Comparison of ENCODE assay signal across 9 mouse cellular contexts in genomic region chr5:18358191-18358590, GRCm38 (mm10). TPM values are rescaled to one million over a fixed set of nuclear protein-coding genes. Genes with fewer than 3 reads are reported as not detected.
DNase-seq lines count a peak whose midpoint lies in the region; ATAC-seq and TF ChIP-seq lines count a peak whose summit lies in the region.
"Had no signal": no experiment of that assay in that cellular context is flagged by ENCODE, and none has a peak within 500 bp of the region (broad histone marks: within the 10 kb centered on the region; RNA-seq: fewer than 3 reads in every experiment).

No protein-coding gene starts in this region.

- no peak overlapping the region for H3K4me3 ChIP-seq in ES-E14 (ENCODE audit: insufficient read depth in 1 of 2, low read depth in 1 of 2, low read length in 2 of 2, poor library complexity in 1 of 2, severe bottlenecking in 1 of 2)
- H3K4me3 ChIP-seq in hindbrain, embryonic 13.5 days, result peak overlapping the region; percentile 84
- H3K4me3 ChIP-seq in limb, embryonic 13.5 days, result no peak overlapping the region
- no peak overlapping the region for H3K4me3 ChIP-seq in neural tube, embryonic 12.5 days
- H3K4me3 ChIP-seq: megakaryocyte, embryonic 14.5 days had no signal

- H3K4me1 ChIP-seq in ES-E14 (ENCODE audit: control insufficient read depth in 2 of 2, insufficient read depth in 2 of 2, low read length in 2 of 2, poor library complexity in 1 of 2), result 0 out of 4 replicates have a peak, but pooled peaks cover 0 to 1% of the 10 kb centered on the region in 2 experiments
- peaks cover 13% of the 10 kb centered on the region for H3K4me1 ChIP-seq in hindbrain, embryonic 13.5 days (replicated peaks)
- peaks cover 17% of the 10 kb centered on the region for H3K4me1 ChIP-seq in limb, embryonic 13.5 days
- H3K4me1 ChIP-seq in neural tube, embryonic 12.5 days, result no peaks in the 10 kb centered on the region

- in situ Hi-C loops in ES-E14 (cut with MboI; ENCODE audit: low sequenced_read_pairs in 2 of 2, unreplicated experiment in 2 of 2), result no loop called here

- H3K27me3 ChIP-seq in hindbrain, embryonic 13.5 days, result no peaks in the 10 kb centered on the region
- H3K27me3 ChIP-seq in limb, embryonic 13.5 days, result peaks cover 3% of the 10 kb centered on the region; the same call in 1 of the 2 replicates
- no peaks in the 10 kb centered on the region for H3K27me3 ChIP-seq in neural tube, embryonic 12.5 days (replicated peaks)

- no peak overlapping the region for H3K9ac ChIP-seq in ES-E14 (ENCODE audit: insufficient read depth, low read depth, low read length, poor library complexity, severe bottlenecking)
- no peak overlapping the region for H3K9ac ChIP-seq in hindbrain, embryonic 13.5 days
- H3K9ac ChIP-seq in limb, embryonic 13.5 days, result no peak overlapping the region
- H3K9ac ChIP-seq in neural tube, embryonic 12.5 days, result no peak overlapping the region

- peak; percentile 51 for DNase-seq in cerebellum, adult 11 months
- peak; percentile 54 for DNase-seq in ES-E14 (ENCODE audit: low read depth, low spot score)
- DNase-seq in embryo, embryonic 11.5 days (ENCODE audit: low read depth, low spot score), result peak; percentile 14
- DNase-seq in natural killer cell, adult 2 months (ENCODE audit: low spot score in 2 of 2), result no peak

- WGBS in hindbrain, embryonic 13.5 days, result 10% methylated on average over 3 of the region's 3 CpGs
- 10% methylated on average over 3 of the region's 3 CpGs for WGBS in limb, embryonic 13.5 days
- 17% methylated on average over 3 of the region's 3 CpGs for WGBS in neural tube, embryonic 12.5 days

- H3K36me3 ChIP-seq in ES-E14 (ENCODE audit: control insufficient read depth, insufficient read depth, low read length, poor library complexity, severe bottlenecking), result no peaks in the 10 kb centered on the region
- H3K36me3 ChIP-seq in hindbrain, embryonic 13.5 days, result no peaks in the 10 kb centered on the region
- H3K36me3 ChIP-seq in limb, embryonic 13.5 days, result no peaks in the 10 kb centered on the region
- no peaks in the 10 kb centered on the region for H3K36me3 ChIP-seq in neural tube, embryonic 12.5 days

- no peaks in the 10 kb centered on the region for H3K9me3 ChIP-seq in ES-E14 (ENCODE audit: control insufficient read depth, insufficient read depth, low read depth, low read length)
- H3K9me3 ChIP-seq in hindbrain, embryonic 13.5 days, result no peaks in the 10 kb centered on the region
- no peaks in the 10 kb centered on the region for H3K9me3 ChIP-seq in limb, embryonic 13.5 days
- H3K9me3 ChIP-seq in neural tube, embryonic 12.5 days, result no peaks in the 10 kb centered on the region

- H3K27ac ChIP-seq in ES-E14 (ENCODE audit: insufficient read depth, low read depth, low read length, poor library complexity, severe bottlenecking), result no peak overlapping the region
- H3K27ac ChIP-seq in hindbrain, embryonic 13.5 days, result no peak overlapping the region
- no peak overlapping the region for H3K27ac ChIP-seq in limb, embryonic 13.5 days
- no peak overlapping the region for H3K27ac ChIP-seq in neural tube, embryonic 12.5 days

- ATAC-seq in cerebellum, adult (ENCODE audit: insufficient number of reproducible peaks, low FRiP score, low TSS enrichment), result no peak
- ATAC-seq in hindbrain, embryonic 13.5 days (ENCODE audit: low FRiP score), result no peak
- no peak for ATAC-seq in limb, embryonic 13.5 days (ENCODE audit: low FRiP score, low read depth)
- no peak for ATAC-seq in neural tube, embryonic 12.5 days (ENCODE audit: low FRiP score, low read depth)

- peak overlapping the region; percentile 84 for H3K4me2 ChIP-seq in hindbrain, embryonic 13.5 days
- H3K4me2 ChIP-seq in limb, embryonic 13.5 days (replicated peaks), result peak overlapping the region; percentile 94
- peak overlapping the region; percentile 91 for H3K4me2 ChIP-seq in neural tube, embryonic 12.5 days (replicated peaks)

TF ChIP-seq in ES-E14, 5 proteins besides CTCF, POLR2A, EP300 and RAD21:
- no peak for TF ChIP-seq ZC3H11A (IDR thresholded peaks at IDR 0.05; ENCODE audit: borderline replicate concordance, low read depth, low read length)
- TF ChIP-seq ZNF384 (IDR thresholded peaks at IDR 0.05; ENCODE audit: low read depth, low read length), result no peak
- no peak for TF ChIP-seq CHD2 (IDR thresholded peaks at IDR 0.05; ENCODE audit: low read depth, low read length)

RNA-seq across cellular contexts. Expression of gene Gnai1, which starts 2.0 kb away (rescaled TPM):
- 7.5 and 8.6 TPM in 2 replicates for total RNA-seq in ES-E14 (2012; rRNA removed)
- 45.6 and 50.2 TPM in 2 replicates for polyA plus RNA-seq in hindbrain, embryonic 13.5 days (2015; fragmentation: Nextera tagmentation; extraction: Ambion mirVana)
- 21.1 and 22.5 TPM in 2 replicates for polyA plus RNA-seq in limb, embryonic 13.5 days (2015; fragmentation: Nextera tagmentation; extraction: Ambion mirVana)
- 31.4 and 32.7 TPM in 2 replicates for polyA plus RNA-seq in neural tube, embryonic 12.5 days (2016; fragmentation: Nextera tagmentation; extraction: Ambion mirVana)

Comparison
In these comparisons a context has a peak if more than half of its experiments do, and no peak if none do; other contexts are left out.
1. DNase-seq: peak in cerebellum, adult 11 months (single experiment), ES-E14 (single experiment) and embryo, embryonic 11.5 days (single experiment); none in natural killer cell, adult 2 months (0 of 2).
2. Peak in every context shown above with its lines, with median percentiles within 50 percentile points of each other: H3K4me2 ChIP-seq.